Mouse (Mus musculus): Measurements from ENCODE around the gene Mycl. TPM values are rescaled to one million over a fixed set of nuclear protein-coding genes. Genes with fewer than 3 reads are reported as not detected.

Gene Mycl
- 10 to 100 TPM; 11.3 to 12.9 TPM for total RNA-seq (2021)

DNA sequence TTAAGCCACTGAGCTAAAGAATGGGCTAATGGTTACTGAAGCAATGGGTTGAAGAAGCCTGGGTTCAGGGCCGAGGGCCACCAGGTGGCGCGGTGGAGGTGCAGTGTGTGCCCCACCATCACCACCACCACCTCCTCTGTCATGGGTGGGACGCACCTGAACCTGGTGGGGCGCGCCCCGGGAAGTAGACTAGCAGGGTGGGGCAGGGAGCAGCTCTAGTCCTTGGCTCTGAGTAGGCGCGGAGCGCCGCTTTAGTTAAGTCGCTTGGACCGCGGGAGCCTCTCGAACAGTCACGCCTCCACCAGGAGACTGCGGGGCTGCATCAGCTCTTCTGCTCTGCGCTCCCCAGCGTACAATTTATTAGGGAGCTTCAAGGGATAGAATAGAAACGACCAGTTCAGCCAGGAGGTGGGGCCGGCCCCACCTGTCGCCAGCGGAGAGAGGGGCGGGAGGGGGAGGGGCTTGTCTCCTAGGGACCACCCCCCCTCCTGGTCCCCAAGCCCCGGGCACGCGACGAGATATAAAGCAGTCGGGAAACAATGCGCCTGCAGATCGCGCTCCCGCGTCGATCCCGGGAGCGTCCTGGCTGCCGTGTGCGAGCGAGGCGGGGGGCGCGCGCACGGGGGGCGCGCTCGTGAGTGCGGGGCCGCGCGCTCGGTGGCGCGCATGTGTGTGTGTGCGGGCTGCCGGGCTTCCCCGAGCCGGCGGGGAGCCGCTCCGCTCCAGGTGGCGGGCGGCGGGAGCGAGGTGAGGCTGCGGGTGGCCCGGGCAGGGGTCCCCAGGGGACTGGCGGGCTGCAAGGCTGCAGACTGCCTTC, at the start of gene Mycl:
Mycl (plus strand) TSS at position 249 of the 817 bp plus-strand sequence.
- intact Hi-C loops (cut with DNase I), result loop anchor here (1.0 kb wide), 1 partner anchor 88 kb away; no protein-coding TSS in a partner anchor
- peak; percentile 87 to 88 for DNase-seq (ENCODE audit: low spot score in 2 of 2)

DNA sequence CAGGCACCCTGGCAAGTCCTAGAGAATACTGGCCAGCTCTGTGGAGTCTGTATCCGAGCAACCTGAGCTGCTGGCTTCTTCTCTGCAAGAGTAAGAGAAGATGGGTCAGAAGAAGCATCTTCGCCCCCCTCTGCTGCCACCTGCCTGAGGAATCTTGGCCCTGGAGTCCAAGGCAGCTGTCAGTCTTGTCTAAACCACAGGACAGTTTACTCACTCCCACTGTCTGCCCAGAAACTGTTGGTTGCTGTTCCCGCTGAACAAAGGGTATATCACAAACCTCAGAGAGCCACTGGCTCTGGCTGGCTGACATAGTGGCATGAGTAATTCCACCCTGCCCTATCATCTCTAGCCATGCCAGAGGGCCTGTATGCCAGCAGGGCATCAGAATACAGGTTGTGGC, 48.2 kb upstream of the Mycl start:
- no peak for DNase-seq (ENCODE audit: low spot score in 2 of 2)
- intact Hi-C loops (cut with DNase I), result no loop called here

DNA sequence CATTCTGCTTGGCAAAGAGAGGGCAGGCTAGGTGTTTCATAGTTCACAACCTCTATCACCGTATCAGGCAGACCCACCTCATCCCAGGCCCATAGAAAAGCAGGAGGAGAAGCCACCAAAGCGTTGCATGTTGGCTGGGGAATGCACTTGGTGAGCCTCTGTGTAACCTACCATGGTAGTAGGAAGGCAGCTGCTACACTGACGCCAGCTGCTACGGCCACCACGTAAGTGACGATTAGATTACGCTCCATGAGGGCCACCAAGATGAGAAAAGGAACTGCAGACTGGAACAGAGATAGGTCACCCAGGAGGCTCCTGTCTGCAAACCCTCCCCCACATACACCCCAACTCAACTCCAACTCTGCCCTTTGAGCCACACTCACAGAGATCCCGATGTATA, 46.4 kb upstream of the Mycl start:
- intact Hi-C loops (cut with DNase I), result no loop called here
- no peak for DNase-seq (ENCODE audit: low spot score in 2 of 2)

DNA sequence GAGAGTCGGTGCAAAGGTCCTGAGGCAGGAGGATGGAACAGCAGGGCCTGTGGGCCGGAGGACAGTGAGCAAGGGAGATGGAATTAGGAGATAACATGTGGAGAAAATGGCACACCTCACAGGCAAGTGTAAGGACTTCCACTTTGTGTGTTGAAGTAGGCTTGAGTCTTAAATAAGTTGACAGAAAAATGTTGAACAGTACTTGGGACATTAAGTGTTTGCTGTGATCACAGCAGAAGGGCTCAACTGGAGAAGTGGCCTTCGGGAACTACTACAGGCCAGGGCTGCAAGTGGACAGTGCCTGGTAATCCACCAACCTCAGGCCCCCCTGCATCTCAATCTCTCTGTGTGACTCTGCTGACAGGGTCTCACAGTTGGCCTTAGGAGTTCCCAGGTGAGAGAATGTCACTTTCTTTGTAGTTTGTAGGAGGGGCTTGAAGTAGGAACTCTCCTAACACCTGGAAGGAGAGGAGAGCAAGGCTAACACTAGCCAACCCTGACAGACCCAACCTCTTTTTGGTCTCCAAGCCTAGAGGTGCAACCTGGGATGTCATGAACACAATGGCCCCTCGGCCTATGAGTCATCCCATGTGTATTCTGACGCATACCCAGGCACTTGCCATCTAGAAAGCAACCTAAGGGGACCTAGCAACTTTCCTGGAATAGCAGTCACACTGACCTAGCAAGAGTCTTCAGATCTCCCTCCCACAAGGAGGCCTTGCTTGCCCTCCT, 40.6 kb upstream of the Mycl start:
- DNase-seq (ENCODE audit: low spot score in 2 of 2), result no peak
- intact Hi-C loops (cut with DNase I), result no loop called here

DNA sequence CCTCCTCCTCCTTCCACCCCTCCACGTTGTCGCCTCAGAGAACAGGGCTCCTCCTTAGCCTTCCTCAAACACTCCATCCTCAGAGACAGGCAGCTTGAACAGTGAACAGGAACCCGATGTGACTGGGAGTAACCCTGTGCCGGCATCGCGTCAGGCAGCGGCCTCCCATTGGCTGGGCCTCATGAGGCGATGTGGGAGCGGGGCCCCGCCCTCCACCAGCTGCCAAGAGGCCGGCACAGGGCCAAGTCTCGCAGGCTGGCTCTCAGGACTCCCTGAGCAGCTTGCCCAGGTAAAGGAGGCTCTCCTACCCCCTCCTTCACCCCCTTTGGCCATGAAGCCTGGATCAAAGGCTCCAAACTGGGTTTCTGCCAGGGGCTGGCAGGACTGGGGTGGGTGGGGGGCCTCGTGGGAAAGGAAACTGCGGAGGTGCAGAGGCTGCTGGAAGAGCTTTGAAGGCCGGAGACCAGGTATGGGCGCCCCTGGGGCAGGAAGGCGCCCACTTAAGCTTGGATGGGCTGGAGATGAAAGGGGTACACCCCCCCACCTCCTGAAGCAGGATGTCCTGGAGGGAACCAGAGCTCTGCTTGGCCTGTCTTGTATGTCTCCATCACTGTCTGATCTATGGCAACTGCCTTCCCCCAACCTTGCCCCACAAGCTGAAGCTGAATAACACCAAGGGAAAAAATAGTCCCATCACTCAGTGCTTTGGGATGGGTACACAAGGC, 39.9 kb upstream of the Mycl start:
- DNase-seq (ENCODE audit: low spot score in 2 of 2), result peak; percentile 85 to 86
- intact Hi-C loops (cut with DNase I), result no loop called here

DNA sequence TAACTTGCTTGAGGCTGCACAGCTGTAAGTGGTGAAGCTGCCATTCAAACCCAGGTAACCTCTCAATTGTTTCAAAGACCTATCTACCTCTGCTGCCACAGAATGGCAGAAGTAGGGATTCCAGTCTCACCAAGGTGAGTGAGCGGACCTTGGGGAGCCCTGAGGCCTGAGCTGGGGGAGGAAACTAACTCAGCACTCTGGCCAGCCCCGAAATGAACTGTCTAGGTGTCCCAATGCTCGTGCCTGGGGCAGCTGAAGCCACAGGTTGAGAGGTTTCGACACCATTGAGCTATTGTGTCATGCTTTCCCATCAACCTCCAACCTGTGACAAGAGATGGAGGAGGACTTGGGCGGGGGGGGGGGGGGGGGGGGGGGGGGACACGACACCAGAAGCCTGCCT, 39.2 kb upstream of the Mycl start:
- intact Hi-C loops (cut with DNase I), result no loop called here
- DNase-seq (ENCODE audit: low spot score in 2 of 2), result no peak

DNA sequence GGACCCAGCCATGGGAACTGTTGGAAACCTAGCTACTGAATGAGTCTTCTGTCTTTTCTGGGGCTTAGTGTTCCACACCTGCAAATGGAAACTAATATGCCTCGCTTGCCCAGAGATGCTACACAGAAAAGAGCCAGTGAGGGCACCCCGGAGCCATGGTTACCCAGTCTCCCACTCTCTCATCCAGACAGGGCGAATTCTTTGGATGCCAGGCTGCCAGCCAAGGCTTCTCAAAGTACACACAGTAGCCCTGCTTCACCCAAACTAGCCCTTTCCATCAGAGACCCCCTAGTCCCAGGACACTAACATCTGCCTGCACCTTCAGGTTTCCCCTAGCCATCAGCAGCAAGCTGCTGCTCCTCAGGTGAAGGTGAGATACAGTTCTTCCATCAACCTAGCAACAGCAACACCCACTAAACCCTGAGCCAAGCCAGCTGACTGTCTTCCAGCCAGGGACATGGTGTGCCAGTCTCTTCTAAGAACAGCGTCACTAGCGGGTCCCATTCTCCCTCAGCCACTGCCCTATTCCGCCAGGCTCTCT, 36.9 kb upstream of the Mycl start:
- peak; percentile 66 to 67 for DNase-seq (ENCODE audit: low spot score in 2 of 2)
- intact Hi-C loops (cut with DNase I), result no loop called here

DNA sequence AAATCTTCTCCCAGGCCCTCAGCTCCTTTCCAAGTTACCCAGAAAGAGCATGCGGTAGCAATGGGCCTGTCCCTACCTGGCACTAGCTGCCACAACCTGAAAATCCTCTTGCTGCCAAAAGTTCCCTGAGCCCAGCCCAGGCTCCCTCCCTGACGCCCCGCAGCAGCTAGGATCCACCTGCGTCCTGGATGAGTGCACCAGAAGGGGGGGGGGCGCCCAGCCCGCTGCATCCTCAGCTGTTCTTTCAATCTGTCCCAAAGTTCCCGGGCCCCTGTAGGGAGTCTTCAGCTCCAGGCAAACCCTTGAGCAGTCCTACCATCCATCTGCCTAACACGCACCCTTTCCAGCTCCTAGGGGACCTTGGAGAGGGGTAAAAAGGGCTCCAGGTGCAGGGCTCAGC, 35.6 kb upstream of the Mycl start:
- no peak for DNase-seq (ENCODE audit: low spot score in 2 of 2)
- intact Hi-C loops (cut with DNase I), result no loop called here

DNA sequence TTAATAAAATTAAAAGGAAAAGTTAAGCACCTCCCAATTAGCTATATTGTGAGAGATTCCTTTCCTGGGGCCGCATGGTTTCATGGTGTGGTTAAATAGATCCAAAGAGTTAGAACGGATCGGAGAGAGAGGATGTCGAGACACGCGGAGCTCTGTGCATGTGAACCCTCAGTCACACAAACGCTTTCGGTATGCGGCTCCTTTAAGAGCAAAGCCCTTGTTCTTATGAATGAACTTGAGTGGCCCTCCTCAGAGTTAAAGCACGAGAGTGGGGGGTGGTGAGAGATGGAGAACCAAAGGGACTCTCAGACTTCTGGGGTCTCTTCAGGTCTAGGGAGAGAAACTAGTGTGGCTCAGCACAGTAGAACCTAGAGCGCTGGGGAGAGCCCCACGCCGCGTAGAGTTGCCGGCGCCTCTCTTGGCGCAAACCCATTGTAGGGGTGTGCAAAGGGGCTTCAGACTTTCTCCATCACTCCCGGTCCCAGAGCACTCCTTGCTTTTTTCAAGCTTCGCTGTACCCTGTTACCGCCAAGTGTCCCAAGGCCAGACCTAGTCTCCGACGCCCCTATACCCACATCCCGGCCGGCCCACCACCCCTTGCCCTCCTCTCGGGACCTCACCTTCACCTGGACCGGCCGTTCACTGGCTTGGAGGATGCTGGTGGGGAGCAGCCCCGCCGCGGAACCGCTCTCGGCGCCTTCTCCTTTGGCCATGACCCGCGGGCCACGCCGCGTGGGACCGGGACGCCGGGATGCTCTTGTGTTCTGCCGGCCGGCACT, 34.9 kb upstream of the Mycl start:
- intact Hi-C loops (cut with DNase I), result no loop called here
- DNase-seq (ENCODE audit: low spot score in 2 of 2), result peak in 1 of 2 experiments; percentile 19

DNA sequence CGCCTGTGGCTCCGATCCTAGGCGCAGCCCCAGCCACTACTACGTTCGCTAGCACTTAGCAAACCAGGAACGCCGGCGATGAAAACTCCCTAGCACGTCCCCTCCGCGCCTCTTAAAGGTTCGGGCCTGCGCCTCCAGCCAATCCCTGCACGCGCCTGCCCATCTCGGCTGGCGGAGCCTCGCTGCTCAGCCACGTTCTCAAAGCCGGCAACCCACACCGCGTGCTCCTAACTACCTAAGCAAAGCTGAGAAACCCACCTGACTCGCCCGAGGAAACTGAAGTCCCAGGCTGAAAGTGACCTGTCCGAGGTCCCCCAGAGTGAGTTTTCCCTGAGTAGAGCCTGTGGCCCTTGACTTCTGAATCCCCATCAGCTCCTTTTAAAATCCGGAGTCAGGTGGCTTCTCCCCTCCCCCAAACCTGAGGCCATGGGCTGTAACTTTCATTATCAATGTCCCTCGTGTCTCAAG, 34.3 kb upstream of the Mycl start, which contains the start of gene Mfsd2a:
Mfsd2a (minus strand) TSS at position 89 of the 468 bp plus-strand sequence.
- peak; percentile 68 to 73 for DNase-seq (ENCODE audit: low spot score in 2 of 2)
- intact Hi-C loops (cut with DNase I), result no loop called here

DNA sequence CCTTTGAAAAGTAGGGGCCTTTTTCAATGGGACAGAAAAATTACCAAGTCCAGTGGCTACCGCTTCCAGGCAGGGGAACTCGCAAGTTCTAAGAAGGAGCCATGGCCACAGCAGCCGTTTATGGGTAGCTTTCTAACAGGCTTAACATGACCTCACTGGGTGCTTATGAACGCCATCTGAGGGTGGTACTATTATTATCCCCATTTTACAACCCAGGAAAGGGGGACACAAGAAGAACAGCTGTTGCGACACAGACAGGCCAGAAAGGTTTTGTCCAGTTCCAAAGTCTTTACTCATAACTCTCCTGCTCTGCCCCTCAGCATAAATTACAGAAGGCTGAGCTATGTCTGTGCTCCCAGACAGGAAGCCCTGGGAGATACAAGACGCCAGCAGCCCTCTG, 33.9 kb upstream of the Mycl start:
- DNase-seq (ENCODE audit: low spot score in 2 of 2), result no peak
- intact Hi-C loops (cut with DNase I), result no loop called here

DNA sequence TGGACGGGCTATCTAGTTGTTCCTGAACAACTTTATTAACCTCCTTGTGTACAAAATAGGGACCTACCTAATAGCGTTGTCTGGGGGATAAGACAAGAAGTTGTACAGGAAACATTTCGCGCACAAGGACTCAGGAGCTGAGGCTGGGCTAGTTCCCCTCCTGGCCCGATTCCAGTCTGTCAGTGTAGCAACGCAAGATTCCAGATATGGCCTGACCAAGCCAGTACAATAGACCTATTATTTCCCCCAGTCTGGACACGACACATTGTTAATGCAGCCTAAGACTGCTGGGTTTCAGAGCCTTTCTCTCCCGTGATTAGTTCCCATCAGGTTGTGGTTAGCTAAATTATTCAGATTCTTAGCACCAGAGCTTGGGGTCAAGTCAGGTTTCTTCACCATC, 32.7 kb upstream of the Mycl start:
- intact Hi-C loops (cut with DNase I), result no loop called here
- DNase-seq (ENCODE audit: low spot score in 2 of 2), result no peak

DNA sequence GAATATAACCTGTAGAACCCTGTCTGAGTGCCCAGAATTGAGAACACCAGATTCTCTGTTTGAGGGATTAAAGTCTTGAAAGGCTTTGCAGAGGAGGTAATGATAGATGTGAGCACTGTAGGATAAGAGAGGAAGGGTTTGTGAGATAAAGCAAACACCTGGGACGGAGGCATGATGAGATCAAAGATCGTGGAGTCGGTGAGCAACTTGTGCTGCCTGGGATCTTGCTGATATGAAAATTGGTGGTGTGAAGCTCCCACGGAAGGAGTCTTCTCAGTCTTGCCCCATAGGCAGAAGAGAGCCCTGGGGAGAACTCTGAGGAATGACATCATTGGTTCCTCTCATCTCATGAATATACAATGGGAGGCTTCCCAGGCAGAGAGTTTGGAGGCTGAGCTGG, 27.3 kb upstream of the Mycl start:
- intact Hi-C loops (cut with DNase I), result no loop called here

DNA sequence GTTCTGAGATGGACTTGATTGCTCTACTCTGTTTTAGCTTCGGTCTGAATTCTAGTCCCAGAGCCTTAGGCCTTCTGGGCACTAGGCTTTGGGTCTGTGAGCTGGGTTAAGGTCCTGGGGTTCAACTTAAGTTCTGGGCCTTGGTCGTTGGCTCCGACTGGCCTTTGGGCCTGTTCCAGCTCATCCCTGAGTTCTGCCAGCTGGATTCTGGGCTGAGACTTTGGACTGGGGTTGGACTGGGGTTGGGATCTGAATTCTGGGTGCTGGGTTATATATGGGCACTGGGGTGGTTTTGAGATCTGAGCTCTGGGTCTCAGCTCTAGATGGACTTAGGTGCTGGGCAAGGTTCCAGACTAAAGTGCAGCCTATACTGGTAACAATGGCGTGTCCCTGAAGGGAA, 24.3 kb upstream of the Mycl start:
- no peak for DNase-seq (ENCODE audit: low spot score in 2 of 2)

More for the DNA sequence above, 27.3 kb upstream of the Mycl start:
- no peak for DNase-seq (ENCODE audit: low spot score in 2 of 2)

DNA sequence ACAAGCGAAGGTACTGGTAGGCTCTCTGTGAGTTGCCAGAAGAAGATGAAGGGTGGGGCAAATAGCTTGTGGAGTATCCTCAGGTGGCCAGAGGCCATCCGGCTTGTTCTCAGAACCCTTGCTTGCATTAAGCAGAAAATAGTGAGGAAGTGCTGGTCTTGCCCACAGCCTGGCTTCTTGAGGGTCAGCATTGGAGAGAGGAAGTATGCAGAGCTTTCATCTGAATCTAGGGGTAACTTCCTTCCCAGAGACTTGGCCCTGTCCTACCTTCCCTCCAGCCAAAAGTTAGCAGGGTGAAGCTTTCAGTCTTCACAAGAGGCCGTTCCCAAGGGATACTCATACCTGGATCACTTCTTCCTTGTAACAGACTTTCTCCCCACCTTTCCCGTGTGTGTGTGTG, 23.8 kb upstream of the Mycl start:
- intact Hi-C loops (cut with DNase I), result no loop called here
- no peak for DNase-seq (ENCODE audit: low spot score in 2 of 2)

More for the DNA sequence above, 24.3 kb upstream of the Mycl start:
- intact Hi-C loops (cut with DNase I), result no loop called here

DNA sequence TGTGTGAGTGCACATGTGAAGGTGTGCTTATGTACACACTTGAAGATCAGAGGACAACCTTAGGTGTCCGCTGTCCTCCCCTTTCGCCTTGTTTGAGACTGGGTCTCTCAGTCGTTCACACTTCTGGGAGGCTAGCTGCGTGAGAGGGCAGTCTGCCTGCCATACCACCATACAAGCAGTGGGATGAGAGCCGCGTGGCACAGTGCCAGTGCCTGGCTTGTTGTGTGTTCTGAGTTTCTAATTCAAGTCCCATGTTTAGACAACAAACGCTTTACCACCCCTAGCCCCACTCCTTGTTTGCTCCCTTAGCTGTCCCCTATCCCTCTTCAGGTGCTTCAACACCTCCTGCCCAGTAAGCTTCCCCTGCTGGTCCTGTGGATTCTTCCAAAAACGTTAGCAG, 23.4 kb upstream of the Mycl start:
- DNase-seq (ENCODE audit: low spot score in 2 of 2), result no peak
- intact Hi-C loops (cut with DNase I), result no loop called here

DNA sequence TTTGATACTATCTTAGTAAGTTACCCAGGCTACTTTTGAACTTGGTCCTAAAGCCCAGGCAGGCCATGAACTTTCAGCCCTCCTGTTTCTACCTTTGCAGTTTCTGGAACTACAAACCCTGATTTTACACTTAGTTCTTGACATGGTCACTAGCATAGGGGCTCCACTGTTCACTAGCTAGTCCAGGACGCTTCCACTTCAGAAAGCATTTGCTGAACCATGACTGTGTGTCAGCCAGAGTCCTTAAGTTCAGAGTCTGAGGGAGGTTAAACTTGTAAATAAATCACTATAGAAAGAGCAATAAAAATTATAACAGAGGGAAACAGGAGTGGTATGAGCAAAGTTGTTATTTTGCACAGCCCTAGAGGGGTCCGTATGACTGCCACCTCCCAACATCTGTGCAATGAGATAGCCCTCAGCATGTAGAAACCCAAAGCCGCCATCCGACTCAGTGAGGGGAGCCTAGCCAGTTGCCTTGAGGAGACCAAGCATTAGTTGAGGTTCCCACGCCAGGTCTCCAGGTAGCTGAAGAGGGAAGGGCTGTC, 20.4 kb upstream of the Mycl start:
- DNase-seq (ENCODE audit: low spot score in 2 of 2), result no peak
- intact Hi-C loops (cut with DNase I), result no loop called here

DNA sequence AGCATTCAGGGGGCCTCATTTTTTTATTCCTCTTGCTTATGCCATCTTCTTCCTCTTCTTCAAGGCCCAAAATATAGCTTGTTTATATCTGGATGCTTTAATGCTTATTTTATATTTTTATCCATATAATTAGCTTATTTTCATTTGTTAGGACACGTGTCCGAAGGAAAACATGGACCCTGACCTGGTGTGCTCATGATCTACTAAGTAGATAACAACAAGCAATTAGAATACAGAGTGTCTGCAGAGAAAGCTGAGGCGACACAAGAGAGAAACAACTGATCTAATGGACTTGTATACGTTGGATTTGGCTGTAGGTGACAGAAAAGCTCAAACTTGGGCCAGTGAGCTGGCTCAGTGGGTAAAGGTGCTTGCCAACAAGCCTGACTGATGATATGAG, 18.6 kb upstream of the Mycl start:
- intact Hi-C loops (cut with DNase I), result no loop called here

DNA sequence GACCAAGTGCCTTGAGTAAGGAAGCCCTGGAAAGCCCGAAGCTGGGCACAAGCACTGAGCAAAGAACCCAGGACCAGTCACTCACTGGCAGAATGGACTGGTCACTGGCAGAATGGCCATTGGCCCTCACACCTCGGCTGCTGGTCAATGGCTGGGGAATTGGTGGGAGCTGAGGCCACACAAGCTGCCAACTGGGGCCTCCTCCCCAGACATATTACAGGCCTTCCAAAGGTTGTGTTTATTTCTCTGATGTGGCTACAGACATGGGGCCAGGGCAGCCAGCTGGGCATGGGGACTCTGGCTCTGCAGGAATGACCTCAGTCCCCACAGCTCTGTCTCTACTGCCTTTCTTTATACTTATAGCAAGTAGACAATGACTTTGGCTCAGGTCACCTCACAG, 16.6 kb upstream of the Mycl start:
- no peak for DNase-seq (ENCODE audit: low spot score in 2 of 2)
- intact Hi-C loops (cut with DNase I), result no loop called here

More for the DNA sequence above, 18.6 kb upstream of the Mycl start:
- DNase-seq (ENCODE audit: low spot score in 2 of 2), result no peak

Measured in left cerebral cortex, postnatal 36 days (tissue).